Mouse (Mus musculus): ENCODE data around the gene Adarb2.

GRCm38 (mm10) chr13:8744565-8744964, 541.9 kb downstream of the Adarb2 start:
- TF ChIP-seq POLR2A (IDR thresholded peaks at IDR 0.05; ENCODE audit: borderline replicate concordance, control insufficient read depth, low read depth, low read length), result no peak
- no peak for TF ChIP-seq CTCF (IDR thresholded peaks at IDR 0.05; ENCODE audit: control insufficient read depth, insufficient read depth, low read length)
